Mouse (Mus musculus) adipocyte (in vitro differentiated cells): ENCODE data around the gene Nt5dc2.
A peak's percentile ranks its signal among the peaks of the same experiment; 100 is the strongest.

Experiments used
- DNase-seq: peaks from one replicate; pipeline ENCODE4 v3.0.0-alpha.2; 2016; ENCODE audit warnings: low spot score

The Nt5dc2 gene

DNA sequence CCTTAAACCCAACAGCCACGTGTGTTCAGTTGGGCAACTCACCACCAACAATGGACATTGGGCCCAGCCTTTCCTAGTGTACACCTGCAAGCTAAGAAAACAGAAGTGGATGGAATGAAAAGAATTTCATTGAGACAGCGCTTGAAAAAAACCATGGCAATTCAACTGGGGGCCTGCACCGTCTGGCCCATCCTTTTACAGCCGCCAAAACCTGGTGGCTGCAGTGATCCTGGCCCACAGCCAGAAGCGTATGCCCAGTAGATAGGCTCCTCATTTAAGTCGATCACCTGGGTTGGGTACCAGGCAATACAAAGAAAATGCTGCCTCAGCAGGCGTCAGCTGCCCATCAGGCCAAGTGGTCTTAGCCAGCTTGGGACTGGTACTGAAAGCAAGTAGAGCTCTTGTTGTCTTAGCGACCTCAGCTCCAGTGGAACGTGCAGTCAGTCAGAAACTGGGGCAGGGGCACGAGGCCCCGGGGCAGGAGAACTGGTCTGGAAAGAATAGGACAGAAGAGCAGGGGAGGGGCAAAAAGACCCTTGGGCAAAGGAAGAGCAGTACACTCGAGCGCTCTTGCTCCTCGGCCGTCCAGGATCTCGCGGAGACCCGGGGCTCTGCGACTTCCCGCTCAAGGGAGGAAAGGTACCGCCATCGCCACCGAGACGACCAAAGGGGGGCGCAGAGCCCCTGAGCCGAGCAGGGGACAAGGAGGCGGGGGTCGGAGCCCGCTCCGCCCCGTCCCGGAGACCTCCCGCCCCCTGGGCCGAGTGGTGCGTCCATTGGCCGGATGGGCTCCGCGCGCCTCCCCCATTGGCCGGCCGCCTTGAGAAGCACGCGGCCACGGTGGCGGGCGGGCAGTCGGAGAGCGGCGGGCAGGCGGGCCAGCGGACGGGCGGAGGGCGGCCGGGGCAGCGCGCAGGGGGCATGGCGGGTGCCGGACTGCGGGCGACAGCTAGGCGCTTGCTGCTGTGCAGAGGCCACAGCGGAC, at the start of gene Nt5dc2:
TSS of gene Nt5dc2 (plus strand) at position 818 of the 985 bp plus-strand sequence.
- DNase-seq = peak; percentile 45

DNA sequence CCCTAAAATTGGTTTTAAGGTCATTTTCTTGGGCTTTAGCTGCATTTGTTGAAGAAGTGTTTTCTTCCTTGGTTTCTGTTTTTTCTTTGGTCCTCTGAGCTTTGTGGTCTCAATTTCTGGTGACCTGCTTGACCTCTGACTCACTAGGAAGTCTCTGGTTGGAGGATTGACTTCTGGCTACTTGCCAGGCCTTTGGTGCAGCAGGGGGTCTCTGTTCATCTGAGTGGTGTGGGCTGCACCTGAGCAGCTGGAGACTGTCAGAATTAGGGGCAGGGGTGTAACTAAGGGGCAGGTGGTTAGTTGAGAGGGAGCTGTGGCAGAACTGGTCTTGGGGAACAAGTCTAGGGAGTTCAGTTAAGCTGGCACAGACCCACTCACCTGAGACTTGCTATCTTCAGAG, 49.7 kb upstream of the Nt5dc2 start:
- no peak for DNase-seq

DNA sequence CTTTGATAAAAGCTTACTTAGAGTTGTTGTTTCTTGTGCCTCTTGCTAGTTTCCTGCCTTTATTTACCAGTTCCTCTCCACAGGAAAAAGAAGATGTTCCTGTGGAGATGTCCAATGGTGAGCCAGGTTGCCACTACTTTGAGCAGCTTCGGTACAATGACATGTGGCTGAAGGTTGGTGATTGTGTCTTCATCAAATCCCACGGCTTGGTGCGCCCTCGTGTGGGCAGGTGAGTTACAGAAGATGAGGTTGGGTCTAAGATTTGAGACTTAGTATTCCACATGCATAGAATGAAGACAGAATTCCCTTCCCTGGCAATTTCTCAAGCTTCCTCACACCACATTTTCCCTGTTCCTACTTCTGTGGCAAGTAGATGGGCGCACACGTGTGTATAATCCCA, 43.4 kb upstream of the Nt5dc2 start:
- DNase-seq = no peak

DNA sequence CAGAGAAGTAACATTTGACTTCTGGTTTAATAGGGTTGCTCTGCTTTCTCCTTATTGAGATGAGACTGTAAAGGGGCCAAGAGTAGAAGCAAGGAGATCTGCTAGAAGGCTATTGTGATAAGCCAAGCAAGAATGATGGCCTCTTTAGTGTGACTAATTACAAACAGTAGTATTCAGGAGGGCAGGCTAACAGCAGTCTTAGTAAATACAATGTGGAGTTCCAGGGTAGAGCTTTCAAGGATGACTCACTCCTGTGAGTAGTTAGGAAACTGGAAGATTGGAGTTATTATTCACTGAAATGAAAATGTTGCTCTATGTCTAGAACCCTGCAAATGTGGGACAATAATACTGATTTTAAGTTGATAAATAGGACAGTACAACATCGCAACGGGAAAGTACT, 42.3 kb upstream of the Nt5dc2 start:
- no peak for DNase-seq

DNA sequence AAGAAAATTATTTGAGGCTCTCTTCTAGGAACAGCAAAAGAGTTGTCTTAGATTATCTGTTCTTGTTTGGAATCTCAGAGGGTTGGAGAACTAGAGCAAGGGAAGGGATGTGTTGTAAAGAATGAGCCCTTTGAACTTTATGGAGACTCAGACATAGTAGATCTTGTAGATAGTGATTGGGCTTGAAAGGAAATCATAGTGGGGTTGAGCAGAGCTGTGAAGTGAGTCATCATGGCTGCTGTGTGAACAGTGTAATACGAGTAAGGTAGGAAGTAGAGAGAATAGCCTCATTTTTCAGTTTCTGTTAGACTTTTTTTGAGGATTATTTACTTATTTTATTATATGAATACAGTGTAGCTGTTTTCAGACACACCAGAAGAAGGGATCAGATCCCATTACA, 40.9 kb upstream of the Nt5dc2 start:
- DNase-seq = no peak

DNA sequence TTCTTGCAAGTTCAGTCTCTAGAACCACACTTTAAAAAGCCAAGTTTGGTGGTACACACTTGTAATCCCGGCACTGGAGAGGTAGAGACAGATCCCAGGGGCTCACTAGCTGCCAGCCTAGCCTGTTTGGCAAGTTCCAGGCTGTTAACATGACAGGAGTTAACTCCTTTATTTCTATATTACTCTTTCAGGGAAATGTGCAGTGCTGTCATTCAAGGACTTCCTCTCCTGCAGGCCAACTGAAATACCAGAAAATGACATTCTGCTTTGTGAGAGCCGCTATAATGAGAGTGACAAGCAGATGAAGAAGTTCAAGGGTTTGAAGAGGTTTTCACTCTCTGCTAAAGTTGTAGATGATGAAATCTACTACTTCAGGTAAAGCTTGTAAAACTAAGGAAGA, 25.7 kb upstream of the Nt5dc2 start:
- DNase-seq = no peak

DNA sequence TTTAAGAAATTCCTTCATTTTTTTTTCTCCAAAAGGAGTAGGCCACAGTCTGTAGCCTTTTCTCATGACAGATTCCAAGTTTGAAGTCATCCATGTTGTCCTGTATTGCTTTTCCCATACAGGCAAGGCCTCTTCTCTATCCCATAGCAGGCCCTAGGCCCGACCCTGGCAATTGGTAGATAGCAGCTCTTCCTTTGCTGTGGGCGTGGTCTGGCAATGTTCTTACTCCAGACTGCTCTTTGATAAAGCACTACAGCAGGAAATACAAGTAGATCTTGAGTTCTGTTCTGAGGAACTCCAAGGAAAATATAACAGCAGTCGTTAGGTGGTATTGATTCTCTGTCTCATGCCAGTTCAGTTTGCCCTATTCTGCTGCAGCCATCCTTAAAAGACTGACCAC, 20.2 kb upstream of the Nt5dc2 start:
- DNase-seq = no peak

DNA sequence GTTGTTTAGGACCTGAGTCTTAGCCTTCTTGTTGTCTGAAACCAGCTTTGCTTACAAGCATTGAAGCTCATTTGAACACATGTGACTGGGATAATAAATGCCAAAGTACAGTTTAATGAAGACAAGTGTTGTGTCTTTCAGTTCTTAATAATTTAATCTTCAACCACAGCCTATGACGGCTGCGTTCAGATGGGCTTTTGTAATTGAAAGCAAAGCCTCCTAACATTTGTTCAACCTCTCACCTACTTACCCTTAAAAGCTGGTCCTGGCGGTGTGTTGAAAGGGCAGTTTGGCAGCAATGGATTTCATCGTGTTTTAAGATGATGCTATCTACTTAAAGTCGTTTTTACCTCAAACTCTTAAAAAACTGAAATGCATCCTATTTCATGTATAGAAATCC, 18.7 kb upstream of the Nt5dc2 start:
- DNase-seq = no peak

DNA sequence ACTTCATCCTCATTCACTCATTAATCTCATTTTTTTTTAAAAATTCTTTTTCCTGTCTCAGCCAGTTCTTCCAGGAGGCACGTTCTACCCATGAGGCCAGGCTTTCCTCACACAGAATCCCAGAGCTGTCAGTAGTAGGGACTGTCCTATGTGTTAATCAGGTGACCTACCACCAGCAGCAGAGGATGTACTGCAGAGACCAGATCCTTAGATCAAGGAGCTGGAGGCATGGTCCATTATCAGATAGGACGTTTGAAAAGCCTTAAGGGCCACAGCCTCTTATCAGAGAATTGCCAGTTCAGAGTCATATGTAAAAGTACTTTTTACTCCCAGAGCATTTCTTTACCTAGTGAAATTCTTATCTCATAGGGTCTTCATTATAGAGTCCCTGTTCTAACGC, 16.8 kb upstream of the Nt5dc2 start:
- DNase-seq = no peak

DNA sequence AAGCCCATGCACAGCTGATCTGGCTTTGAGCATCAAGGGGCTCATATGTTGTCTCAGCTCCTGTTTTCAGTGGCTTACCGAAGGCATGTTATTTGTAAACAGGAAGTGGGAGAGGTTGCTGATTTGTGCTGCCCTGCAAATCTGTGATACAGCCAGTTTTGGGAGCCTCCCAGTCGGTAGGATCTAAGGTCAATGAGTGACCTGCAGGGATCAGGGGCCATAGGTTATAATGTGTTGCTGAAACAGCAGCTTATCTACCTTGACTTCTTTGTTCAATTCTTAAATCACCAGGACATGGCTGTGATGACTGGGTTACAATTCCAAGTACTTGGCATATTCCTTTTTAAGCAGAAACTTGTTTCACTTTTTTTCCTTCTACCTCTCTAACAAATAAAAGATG, 15.3 kb upstream of the Nt5dc2 start:
- DNase-seq = no peak

DNA sequence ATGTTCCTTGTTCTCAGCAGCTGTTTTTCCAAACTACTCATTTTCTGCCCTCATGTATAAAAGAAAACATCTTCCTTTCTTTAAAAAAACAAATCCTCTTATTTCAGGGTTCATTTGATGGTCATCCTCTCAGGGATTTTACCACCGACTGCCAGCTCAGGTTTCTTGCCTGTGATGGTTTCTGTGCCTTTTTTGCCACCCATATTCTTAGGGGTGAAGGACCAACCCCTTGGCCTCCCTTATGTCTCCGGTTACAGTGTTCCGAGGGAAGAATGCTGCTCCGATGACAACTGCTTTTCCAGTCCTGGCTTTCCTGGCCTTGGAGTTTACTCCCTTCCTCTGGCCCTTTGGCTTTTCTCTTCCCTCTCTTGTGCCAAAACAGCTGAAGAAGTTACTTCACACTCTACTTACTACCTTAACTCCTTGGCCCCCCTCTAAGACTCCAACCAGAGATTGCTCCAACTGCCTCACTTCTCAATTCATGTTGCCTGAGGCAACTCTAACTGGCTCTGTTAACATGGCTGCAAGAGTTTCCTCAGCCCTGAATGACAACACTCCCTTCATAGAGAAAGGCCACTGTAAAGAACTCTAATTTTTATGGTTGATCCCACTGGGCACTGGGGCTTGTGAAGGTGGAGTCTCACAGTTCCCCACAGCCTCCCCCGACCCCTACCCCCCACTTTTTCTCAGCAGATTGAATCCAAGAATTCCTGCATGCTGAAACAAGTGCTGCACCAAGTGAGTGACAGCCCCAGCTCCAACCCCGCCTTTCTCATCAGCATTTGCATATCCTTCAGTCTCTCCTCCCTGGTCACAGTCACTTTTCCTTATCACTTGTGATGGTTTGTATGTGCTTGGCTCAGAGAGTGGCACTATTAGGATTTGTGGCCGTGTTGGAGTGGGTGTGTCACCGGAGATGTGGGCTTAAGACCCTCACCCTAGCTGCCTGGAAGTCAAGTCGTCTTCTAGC, 5.5 kb upstream of the Nt5dc2 start:
- DNase-seq = peak; percentile 37

DNA sequence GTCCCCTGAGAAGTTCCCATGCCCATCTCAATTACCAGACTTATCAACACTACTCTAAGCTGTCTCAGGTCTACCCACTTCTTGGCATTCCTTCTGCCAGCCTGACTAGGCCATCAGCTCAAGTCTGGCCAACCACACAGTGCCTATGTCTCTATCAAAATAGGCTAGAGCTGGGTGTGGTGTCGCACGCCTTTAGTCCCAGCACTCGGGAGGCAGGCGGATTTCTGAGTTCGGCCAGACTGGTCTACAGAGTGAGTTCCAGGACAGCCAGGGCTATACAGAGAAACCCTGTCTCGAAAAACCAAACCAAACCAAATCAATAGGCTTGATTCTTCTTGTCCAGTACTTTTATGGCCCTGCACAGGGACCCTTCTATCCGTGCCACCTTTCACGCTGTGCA, 4.0 kb upstream of the Nt5dc2 start:
- no peak for DNase-seq

DNA sequence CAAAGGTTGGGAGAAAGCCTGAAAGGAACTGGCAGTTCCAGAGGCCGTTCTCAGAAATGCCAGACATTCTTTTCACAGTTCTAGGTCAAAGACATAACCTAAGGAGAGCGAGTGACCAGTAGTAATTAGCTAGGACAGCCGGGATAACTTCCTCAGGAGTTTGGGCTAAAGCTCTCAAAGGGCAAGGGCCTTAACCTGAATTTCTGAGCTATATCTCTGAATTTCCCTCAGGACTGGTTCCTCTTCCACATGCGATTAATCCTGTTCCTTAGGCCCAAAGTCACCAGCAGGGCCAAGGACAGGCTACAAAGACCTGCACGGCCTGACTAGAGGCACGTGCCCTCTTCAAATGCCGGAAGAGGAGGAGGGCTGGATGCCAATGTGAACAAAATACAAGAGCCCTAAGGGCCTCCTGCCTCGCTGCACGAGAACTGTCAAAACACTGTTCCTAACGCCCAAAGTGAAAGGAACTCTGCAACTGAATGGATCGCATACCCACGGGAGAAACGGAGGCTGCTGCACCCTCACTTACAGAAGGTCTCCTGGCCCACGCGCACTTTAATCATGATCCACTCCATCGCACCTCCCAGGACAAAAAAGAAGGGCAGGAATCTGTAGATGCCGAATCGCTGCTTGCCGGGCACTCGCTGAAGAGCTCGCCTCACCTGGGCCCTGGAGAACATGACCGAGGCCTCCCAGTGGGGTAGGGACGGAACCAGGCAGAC, 2.6 kb upstream of the Nt5dc2 start:
- peak; percentile 70 for DNase-seq

DNA sequence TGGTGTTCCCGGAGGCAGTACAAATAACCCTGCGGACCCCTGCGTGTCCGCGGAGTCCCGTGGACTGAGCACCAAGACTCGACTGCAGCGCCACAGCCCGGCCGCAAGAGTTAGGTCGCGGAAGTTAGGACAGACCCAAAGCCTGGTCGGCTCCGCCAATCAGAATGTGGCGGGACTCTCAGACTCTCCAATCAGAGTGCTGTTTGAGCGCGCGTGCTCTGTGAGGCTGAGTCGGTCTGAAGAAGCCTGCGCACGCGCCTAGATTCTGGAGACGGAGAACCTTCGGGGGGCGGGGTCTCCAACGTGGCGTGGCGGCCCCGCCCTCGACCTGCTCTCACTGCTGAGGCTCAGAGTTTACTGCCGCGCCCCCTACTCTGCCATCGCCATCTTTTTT, 2.0 kb upstream of the Nt5dc2 start, which contains the start of gene Smim4:
TSS of gene Smim4 (minus strand) at position 131 of the 394 bp plus-strand sequence.
- DNase-seq = peak; percentile 97

DNA sequence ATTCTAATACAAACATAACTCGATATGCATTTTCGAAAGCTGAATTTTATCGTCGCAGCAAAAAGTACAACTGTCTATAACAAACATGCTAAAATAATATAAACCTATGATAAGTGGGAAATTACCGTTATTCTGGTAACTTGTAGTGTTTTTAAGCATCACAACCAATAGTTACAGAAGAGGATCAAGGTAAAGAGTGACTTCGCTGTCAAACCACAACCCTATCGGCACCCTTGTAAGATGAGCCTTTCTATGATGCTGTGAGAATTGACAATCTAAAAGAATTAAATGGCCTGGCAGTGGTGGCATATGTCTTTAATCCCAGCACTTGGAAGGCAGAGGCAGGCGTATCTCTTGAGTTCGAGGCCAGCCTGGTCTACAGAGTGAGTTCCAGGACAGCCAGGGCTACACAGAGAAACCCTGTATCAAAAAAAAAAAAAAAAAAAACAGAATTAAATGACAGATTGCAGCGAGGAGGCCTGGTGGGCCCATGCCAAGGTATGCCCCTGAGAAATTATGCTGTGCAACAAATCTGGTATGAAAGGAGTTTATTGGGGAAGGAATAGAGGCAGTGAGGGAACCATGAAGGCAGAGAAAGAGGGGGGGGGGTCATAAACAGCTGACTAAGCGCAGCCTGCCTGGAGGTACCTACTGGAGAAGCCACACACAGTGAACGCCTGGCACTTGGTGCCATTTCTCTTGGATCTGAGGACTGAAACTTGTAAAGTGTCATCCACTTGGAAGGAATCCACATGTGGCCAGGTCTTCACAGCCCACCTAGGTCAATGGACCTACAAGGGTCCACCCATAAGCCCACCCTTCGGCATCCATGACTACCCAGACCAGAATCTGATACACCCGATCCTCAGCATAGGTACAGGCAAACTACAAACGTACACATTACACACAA, 1.3 kb upstream of the Nt5dc2 start:
- DNase-seq = no peak

DNA sequence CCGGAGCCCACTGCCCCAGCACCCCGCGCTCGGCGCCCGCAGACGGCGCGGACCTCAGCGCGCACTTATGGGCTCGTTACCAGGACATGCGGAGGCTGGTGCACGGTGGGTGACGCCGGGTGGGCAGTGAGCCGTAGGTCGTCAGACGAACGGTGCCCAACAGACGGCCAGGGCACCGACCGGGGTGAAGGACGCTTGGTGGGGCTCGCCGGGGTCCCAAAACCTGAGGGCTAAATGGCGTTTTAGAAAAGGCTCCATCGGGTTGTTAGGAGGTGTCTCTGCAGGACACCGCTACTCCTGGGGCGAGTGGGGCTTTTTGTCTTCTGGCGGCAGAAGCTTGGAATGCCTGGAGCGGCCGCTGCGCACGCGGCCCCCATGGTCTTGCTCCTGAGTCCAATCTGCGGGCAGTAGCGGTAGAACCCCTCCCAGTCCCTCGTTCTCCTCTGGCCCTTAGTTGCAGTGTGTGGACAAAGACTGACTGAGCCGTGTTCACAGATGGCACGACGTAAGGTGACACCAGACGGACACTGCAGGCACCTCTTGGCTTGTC, 494 bp downstream of the Nt5dc2 start:
- DNase-seq = no peak

DNA sequence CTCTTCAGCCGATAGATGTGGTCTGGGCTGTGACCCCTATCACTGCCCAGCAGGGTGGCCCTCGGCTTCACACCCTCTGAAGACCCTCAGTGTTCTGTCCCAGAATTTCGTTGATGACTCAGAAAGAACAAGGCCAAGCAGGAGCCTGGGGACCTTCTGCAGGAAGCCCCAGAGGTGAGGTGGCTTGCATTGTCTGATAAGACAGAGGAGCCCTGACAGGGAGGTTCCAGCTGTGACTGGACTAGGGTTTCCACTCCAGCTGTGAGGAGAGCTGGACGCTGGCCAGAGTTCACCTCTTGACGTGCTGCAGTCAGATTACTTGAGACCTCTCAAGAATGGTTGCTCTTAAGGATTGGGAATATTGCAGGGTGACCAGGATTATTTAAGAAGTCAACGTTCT, 1.2 kb downstream of the Nt5dc2 start:
- no peak for DNase-seq

DNA sequence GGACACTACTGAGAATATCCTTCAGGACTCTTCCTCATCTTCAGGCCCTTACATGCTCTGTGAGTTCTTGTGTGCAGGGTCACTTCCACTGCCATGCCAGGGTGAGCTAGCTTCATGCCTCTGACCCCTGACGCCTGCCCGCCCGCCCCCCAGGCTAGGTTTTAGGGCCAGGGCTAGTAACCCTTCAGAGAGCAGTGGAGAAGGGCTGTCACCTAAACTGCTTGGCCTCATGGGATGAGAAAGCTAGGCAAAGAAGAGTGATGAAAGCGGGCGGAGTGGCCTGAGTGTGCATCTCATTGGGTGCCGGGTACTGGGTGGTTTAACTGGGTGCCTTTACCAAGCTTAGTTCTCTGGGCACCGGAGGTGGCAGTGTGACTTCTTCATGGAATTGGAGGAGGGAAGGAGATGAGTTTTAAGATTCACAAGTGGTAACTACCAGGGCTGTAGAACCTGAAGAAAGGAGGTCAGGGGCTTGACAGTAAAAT, 1.7 kb downstream of the Nt5dc2 start:
- DNase-seq = no peak

DNA sequence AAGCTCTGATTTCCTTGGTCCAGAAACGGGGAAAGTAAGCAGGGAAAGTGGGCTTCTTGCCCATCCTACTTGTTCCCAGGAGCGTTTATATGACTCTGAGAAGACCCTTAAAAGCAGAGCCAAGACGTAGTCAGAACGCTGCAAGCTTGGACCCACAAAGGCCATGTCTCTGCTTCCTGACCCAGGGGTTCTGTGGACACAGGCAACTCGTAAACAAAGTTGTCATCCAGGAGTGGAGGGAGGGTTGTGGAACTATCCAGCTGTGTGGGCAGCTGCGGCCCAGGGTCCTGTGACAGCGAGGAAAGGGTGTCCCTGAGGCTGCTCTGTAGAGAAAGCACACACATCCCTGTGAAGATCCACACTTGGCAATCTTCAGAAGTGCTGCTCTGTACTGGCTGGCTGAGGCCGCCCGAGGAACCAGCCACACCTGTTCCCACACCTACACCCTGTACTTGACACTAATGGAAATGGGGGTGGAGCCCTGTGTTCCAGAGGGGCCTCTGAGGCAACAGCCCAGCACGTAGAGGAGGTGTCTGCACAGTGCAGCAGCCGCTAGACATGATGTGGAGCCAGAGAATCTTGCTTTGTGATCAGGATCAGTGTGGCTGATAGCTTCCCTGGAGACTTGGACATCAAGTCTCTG, 2.3 kb downstream of the Nt5dc2 start:
- DNase-seq = no peak
